Mouse (Mus musculus): ENCODE results near the gene Igfbp6. TPM values are rescaled to one million over a fixed set of nuclear protein-coding genes. Genes with fewer than 3 reads are reported as not detected.

Gene Igfbp6
- polyA plus RNA-seq, 1 experiment from 2014 or later, result 10.9 TPM

GRCm38 (mm10) chr15:102126303-102126702 lies 17.9 kb upstream of the Igfbp6 start:
- 59% methylated on average over 2 of the region's 2 CpGs for WGBS
- no peak for ATAC-seq

GRCm38 (mm10) chr15:102133314-102133713 lies 10.8 kb upstream of the Igfbp6 start:
- H3K27ac ChIP-seq, result no peak overlapping the region
- 0 out of 2 replicates have a peak, but pooled peaks cover 17% of the 10 kb centered on the region for H3K36me3 ChIP-seq
- H3K9ac ChIP-seq, result no peak overlapping the region
- 69% methylated on average over 9 of the region's 9 CpGs for WGBS
- no peak overlapping the region for H3K4me2 ChIP-seq (replicated peaks)
- no peaks in the 10 kb centered on the region for H3K27me3 ChIP-seq (replicated peaks)
- no peak for ATAC-seq
- no peaks in the 10 kb centered on the region for H3K9me3 ChIP-seq
- H3K4me3 ChIP-seq (replicated peaks), result no peak overlapping the region
- 0 out of 2 replicates have a peak, but pooled peaks cover 8% of the 10 kb centered on the region for H3K4me1 ChIP-seq (replicated peaks)

More at GRCm38 (mm10) chr15:102126303-102126702, 17.9 kb upstream of the Igfbp6 start:
- H3K27me3 ChIP-seq (replicated peaks), result no peaks in the 10 kb centered on the region
- H3K4me1 ChIP-seq (replicated peaks), result no peaks in the 10 kb centered on the region
- H3K36me3 ChIP-seq, result peaks cover 31% of the 10 kb centered on the region
- H3K27ac ChIP-seq, result 0 out of 2 replicates have a peak overlapping the region, but pooled peaks have one; percentile 33
- H3K4me2 ChIP-seq (replicated peaks), result no peak overlapping the region
- no peak overlapping the region for H3K4me3 ChIP-seq (replicated peaks)
- H3K9me3 ChIP-seq, result no peaks in the 10 kb centered on the region
- no peak overlapping the region for H3K9ac ChIP-seq

DNA sequence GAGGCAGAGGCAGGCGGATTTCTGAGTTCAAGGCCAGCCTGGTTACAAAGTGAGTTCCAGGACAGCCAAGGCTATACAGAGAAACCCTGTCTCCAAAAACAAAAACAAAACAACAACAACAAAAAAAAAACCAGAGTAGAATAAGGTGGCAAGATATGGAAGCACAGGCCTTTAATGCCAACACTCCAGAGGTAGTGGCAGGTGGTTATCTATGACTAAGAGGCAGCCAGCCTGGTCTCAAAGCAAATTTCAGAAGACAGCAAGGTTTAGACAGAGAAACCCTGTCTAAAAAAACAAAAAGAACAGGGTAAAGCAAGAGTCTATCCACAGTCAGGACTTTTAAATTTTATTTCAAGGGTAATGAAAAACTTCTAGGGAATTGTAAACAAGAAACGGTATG lies 9.5 kb upstream of the Igfbp6 start:
- Histone ChIP-seq H3K27me3 (replicated peaks) (no peaks in the 10 kb centered on the region), H3K4me1 (replicated peaks) (0 out of 2 replicates have a peak, but pooled peaks cover 8% of the 10 kb centered on the region), H3K4me2 (replicated peaks) (peak overlapping the region; percentile 82; the same call in 1 of the 2 replicates), H3K9ac (no peak overlapping the region), H3K4me3 (replicated peaks) (peak overlapping the region; percentile 85; the same call in 1 of the 2 replicates), H3K9me3 (no peaks in the 10 kb centered on the region), H3K36me3 (0 out of 2 replicates have a peak, but pooled peaks cover 14% of the 10 kb centered on the region), H3K27ac (no peak overlapping the region)
- WGBS, result 74% methylated on average over 2 of the region's 2 CpGs
- no peak for ATAC-seq

DNA sequence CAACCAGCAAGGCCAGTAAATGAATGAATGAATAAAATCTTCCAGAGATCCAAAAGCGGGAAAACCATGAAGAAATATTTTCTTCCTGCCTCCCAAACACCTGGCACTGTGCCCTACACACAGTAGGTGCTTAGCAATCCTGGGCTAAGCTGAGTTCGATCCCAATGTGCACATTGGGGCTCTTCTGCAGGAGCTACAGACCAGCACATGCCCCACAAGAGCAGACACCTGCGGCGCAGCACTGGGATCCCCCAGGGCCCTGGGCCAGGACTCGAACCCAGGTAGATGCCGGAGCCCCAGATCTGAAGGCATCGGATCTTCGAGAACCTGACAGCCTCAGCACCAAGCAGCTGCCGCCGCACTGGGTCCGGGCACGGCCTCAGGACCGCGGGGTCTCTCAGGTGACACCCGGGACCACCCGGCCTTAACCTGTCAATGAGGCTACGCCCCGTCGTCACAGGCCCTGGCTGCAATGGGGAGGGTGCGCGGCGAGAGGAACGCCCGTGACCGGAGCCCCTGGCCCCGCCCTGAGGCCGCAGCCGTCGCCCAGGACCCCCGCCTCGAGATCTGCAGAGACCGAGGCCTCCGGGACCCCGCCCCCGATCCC lies 8.5 kb upstream of the Igfbp6 start:
- Histone ChIP-seq H3K27ac (peak overlapping the region; percentile 80), H3K4me1 (replicated peaks) (0 out of 2 replicates have a peak, but pooled peaks cover 8% of the 10 kb centered on the region), H3K27me3 (replicated peaks) (no peaks in the 10 kb centered on the region), H3K4me2 (replicated peaks) (peak overlapping the region; percentile 82), H3K36me3 (0 out of 2 replicates have a peak, but pooled peaks cover 5% of the 10 kb centered on the region), H3K9ac (peak overlapping the region; percentile 79), H3K9me3 (no peaks in the 10 kb centered on the region), H3K4me3 (replicated peaks) (peak overlapping the region; percentile 85)
- ATAC-seq, result no peak
- 2% methylated on average over 35 of the region's 35 CpGs for WGBS

- H3K27me3 ChIP-seq (replicated peaks), result no peaks in the 10 kb centered on the region
- H3K4me2 ChIP-seq (replicated peaks), result peak within 1 kb of the TSS; percentile 85
- H3K36me3 ChIP-seq, result 0 out of 2 replicates have a peak, but pooled peaks cover 5% of the 10 kb centered on the region
- H3K4me3 ChIP-seq (replicated peaks), result peak within 1 kb of the TSS; percentile 85
- peak within 1 kb of the TSS; percentile 80 for H3K27ac ChIP-seq
- peak within 1 kb of the TSS; percentile 79 for H3K9ac ChIP-seq
- 0 out of 2 replicates have a peak, but pooled peaks cover 8% of the 10 kb centered on the region for H3K4me1 ChIP-seq (replicated peaks)
- under 1% methylated on average over 50 of the region's 50 CpGs for WGBS
- peak; percentile 100 for ATAC-seq
- H3K9me3 ChIP-seq, result no peaks in the 10 kb centered on the region
These were observed 7.9 kb upstream of the Igfbp6 start, which contains the start of gene Spryd3 for GRCm38 (mm10) chr15:102136129-102136758. Gene Spryd3, minus strand, starts transcription at chr15:102136234.

DNA sequence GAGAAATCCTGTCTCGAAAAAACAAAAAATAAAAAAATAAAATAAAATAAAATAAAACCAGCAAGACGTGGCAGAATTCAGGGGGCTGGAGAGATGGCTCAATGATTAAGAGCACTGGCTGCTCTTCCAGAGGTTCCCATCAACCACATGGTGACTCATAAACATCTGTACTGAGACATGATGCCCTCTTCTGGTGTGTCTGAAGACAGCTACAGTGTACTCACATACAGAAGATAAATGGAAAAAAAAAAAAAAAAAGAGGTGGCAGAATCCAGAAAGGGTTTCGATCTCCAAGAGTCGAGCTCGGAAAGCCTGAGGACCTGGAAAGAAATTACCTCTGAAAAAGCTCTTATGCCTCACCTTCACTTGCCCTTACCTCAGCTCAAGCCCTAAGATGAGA lies 3.0 kb upstream of the Igfbp6 start:
- H3K4me3 ChIP-seq (replicated peaks), result no peak overlapping the region
- no peak overlapping the region for H3K9ac ChIP-seq
- no peak overlapping the region for H3K27ac ChIP-seq
- WGBS, result 88% methylated on average over 5 of the region's 5 CpGs
- no peak overlapping the region for H3K4me2 ChIP-seq (replicated peaks)
- H3K9me3 ChIP-seq, result no peaks in the 10 kb centered on the region
- no peak for ATAC-seq
- H3K27me3 ChIP-seq (replicated peaks), result peaks cover 24% of the 10 kb centered on the region
- peaks cover 18% of the 10 kb centered on the region for H3K4me1 ChIP-seq (replicated peaks)
- no peaks in the 10 kb centered on the region for H3K36me3 ChIP-seq

- peaks cover 24% of the 10 kb centered on the region for H3K27me3 ChIP-seq (replicated peaks)
- H3K36me3 ChIP-seq, result no peaks in the 10 kb centered on the region
- H3K4me1 ChIP-seq (replicated peaks), result peaks cover 17% of the 10 kb centered on the region
- 0 out of 2 replicates have a peak overlapping the region, but pooled peaks have one; percentile 15 for H3K9ac ChIP-seq
- no peaks in the 10 kb centered on the region for H3K9me3 ChIP-seq
- no peak for ATAC-seq
- no peak overlapping the region for H3K27ac ChIP-seq
- no peak overlapping the region for H3K4me3 ChIP-seq (replicated peaks)
- no peak overlapping the region for H3K4me2 ChIP-seq (replicated peaks)
- WGBS, result 52% methylated on average over 23 of the region's 23 CpGs
These were observed 949 bp upstream of the Igfbp6 start for GRCm38 (mm10) chr15:102142914-102143912.

DNA sequence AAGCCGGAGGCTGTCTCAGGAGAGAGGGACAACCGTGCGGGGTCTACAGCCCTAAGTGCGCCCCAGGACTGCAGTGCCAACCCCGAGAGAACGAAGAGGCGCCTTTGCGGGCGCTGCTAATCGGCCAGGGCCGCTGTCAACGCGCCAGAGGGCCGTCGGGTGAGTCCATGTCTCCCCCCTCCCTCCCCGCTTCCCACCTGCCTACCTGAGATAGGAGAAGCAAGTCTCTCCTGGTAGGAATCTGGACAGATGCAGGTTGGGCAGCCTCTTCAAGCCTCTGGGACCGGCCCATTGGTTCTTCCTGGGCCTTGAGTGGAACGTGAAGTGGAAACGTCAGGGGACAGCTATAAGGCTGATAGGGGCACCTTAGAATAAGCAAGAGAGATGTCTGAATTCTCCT lies 564 bp downstream of the Igfbp6 start:
- H3K4me3 ChIP-seq (replicated peaks), result peak overlapping the region; percentile 10
- H3K27ac ChIP-seq, result no peak overlapping the region
- peak overlapping the region; percentile 29; the same call in 1 of the 2 replicates for H3K9ac ChIP-seq
- peaks cover 24% of the 10 kb centered on the region for H3K27me3 ChIP-seq (replicated peaks)
- H3K4me2 ChIP-seq (replicated peaks), result peak overlapping the region; percentile 50
- peaks cover 24% of the 10 kb centered on the region for H3K4me1 ChIP-seq (replicated peaks)
- ATAC-seq, result no peak
- H3K9me3 ChIP-seq, result no peaks in the 10 kb centered on the region
- 18% methylated on average over 19 of the region's 19 CpGs for WGBS
- H3K36me3 ChIP-seq, result no peaks in the 10 kb centered on the region

GRCm38 (mm10) chr15:102145330-102145729 lies 1.2 kb downstream of the Igfbp6 start:
- WGBS, result 84% methylated on average over 10 of the region's 10 CpGs
- Histone ChIP-seq H3K4me2 (replicated peaks) (no peak overlapping the region), H3K27ac (no peak overlapping the region), H3K9ac (no peak overlapping the region), H3K27me3 (replicated peaks) (peaks cover 24% of the 10 kb centered on the region), H3K4me3 (replicated peaks) (0 out of 2 replicates have a peak overlapping the region, but pooled peaks have one; percentile 10), H3K4me1 (replicated peaks) (peaks cover 29% of the 10 kb centered on the region), H3K9me3 (no peaks in the 10 kb centered on the region), H3K36me3 (no peaks in the 10 kb centered on the region)
- ATAC-seq, result no peak

DNA sequence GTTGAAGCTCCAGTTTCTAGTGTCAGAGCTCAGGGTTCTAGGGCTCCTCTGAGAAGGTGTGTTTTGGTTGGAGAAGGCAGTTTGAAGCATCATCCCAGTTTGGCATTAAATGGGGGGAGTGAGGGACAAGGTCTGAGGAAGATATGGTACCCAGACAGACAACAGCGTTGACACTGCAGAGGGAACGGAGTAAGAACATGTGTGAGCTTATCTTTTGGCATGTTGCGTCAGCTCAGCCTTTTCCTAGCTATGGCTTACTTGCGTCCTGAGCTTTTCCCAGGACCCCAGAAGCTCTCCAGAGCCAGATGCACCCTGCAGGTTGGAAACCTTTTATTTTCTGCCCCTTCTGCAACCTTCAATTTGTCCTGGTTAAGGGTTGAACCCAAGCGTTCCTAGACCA lies 1.9 kb downstream of the Igfbp6 start:
- H3K4me1 ChIP-seq (replicated peaks), result peaks cover 36% of the 10 kb centered on the region
- no peak overlapping the region for H3K27ac ChIP-seq
- peaks cover 24% of the 10 kb centered on the region for H3K27me3 ChIP-seq (replicated peaks)
- H3K36me3 ChIP-seq, result no peaks in the 10 kb centered on the region
- no peak for ATAC-seq
- H3K4me3 ChIP-seq (replicated peaks), result no peak overlapping the region
- 84% methylated on average over 5 of the region's 5 CpGs for WGBS
- no peak overlapping the region for H3K9ac ChIP-seq
- H3K9me3 ChIP-seq, result no peaks in the 10 kb centered on the region
- H3K4me2 ChIP-seq (replicated peaks), result no peak overlapping the region

DNA sequence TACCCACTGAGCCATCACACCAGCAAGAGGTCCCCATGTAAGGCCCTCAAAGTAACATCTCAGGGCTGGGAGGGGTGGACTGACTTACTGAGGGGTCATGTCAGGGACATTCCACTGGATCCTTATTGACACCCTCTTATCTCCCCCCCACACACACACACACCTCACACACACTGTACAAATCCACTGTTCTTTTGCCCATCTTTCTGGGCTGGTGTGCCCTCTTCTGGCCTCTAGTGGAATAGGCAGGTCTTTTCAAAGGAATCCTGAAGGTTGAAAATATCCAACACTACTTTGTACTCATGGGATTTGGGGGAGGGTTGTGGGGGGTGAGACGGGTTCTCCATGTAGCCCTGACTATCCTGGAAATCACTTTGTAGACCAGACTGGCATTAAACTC lies 2.7 kb downstream of the Igfbp6 start:
- peaks cover 36% of the 10 kb centered on the region for H3K4me1 ChIP-seq (replicated peaks)
- H3K4me3 ChIP-seq (replicated peaks), result no peak overlapping the region
- H3K27ac ChIP-seq, result no peak overlapping the region
- no peaks in the 10 kb centered on the region for H3K9me3 ChIP-seq
- 7% methylated on average over 1 of the region's 1 CpGs for WGBS
- no peak overlapping the region for H3K9ac ChIP-seq
- H3K36me3 ChIP-seq, result no peaks in the 10 kb centered on the region
- peaks cover 24% of the 10 kb centered on the region for H3K27me3 ChIP-seq (replicated peaks)
- ATAC-seq, result no peak
- H3K4me2 ChIP-seq (replicated peaks), result no peak overlapping the region
